Mouse (Mus musculus) urinary bladder, adult 18-20 months (tissue): ENCODE data around the gene Gtf3c1.

Experiments
- DNase-seq, 2 experiments: peaks; one replicate each; pipeline ENCODE4 v3.0.0; 2022; ENCODE audit warnings: low spot score in 2 of 2, mixed read lengths in 2 of 2

Gene Gtf3c1

GRCm38 (mm10) chr7:125620077-125620476, 87.5 kb downstream of the Gtf3c1 start:
- DNase-seq, result no peak

DNA sequence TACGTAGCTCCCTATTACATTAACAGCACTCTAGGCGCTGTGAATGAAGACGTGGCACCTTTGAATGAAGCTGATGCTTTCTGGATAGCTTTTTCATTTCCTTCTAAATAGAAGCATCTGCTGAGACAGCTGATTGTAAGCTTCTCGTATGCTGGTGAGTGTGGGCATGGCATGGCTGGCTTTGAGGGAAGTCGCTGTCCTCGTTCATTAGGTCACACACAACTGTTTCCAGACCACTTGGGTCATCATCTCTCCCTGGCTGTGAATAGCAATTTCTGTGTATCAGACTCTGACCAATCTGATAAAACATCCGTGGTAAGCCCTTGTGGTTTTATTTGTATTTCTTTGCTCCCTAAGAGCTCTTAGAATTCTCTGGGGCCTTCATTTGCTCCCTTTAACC, 89.6 kb downstream of the Gtf3c1 start:
- DNase-seq, result no peak

DNA sequence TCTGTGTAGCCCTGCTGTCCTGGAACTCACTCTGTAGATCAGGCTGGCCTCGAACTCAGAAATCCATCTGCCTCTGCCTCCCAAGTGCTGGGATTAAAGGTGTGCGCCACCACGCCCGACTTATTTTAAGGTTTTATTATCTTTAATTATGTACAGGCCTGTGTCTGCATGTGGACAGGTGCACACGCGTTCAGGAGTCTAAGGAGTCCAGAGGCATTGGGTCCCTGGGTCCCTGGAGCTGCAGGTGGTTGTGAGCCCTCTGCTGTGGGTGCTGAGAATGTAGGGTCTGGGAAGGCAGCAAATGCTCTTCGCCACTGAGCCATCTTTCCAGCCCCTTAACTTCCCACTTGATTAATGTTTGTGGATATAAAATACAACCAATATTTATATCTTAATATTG, 92.1 kb downstream of the Gtf3c1 start:
- DNase-seq, result no peak

DNA sequence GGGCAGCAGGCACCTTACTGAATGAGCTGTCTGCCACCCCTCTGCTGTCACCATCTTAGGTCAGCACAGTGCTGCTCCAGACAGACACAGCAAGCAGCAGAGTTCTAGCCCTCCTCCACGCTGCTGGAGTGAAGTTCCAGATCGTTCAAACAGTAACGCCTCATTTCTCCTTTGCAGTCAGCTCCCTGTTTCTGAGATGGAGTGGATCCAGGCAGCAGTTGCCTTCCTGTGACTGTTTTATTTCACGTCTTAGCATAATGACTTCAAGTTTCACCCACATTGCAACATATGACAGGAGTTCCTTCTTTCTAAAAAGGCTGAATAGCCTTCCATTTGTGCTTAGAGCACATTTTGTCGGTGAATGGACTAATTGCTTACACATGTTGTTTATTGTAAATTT, 94.0 kb downstream of the Gtf3c1 start:
- no peak for DNase-seq

- no peak for DNase-seq
Measured at GRCm38 (mm10) chr7:125608183-125608688, 99.3 kb downstream of the Gtf3c1 start.

GRCm38 (mm10) chr7:125607384-125608182, 100.0 kb downstream of the Gtf3c1 start:
- no peak for DNase-seq

GRCm38 (mm10) chr7:125606265-125607164, 101.1 kb downstream of the Gtf3c1 start:
- DNase-seq, result no peak

GRCm38 (mm10) chr7:125605725-125606139, 101.8 kb downstream of the Gtf3c1 start:
- no peak for DNase-seq

DNA sequence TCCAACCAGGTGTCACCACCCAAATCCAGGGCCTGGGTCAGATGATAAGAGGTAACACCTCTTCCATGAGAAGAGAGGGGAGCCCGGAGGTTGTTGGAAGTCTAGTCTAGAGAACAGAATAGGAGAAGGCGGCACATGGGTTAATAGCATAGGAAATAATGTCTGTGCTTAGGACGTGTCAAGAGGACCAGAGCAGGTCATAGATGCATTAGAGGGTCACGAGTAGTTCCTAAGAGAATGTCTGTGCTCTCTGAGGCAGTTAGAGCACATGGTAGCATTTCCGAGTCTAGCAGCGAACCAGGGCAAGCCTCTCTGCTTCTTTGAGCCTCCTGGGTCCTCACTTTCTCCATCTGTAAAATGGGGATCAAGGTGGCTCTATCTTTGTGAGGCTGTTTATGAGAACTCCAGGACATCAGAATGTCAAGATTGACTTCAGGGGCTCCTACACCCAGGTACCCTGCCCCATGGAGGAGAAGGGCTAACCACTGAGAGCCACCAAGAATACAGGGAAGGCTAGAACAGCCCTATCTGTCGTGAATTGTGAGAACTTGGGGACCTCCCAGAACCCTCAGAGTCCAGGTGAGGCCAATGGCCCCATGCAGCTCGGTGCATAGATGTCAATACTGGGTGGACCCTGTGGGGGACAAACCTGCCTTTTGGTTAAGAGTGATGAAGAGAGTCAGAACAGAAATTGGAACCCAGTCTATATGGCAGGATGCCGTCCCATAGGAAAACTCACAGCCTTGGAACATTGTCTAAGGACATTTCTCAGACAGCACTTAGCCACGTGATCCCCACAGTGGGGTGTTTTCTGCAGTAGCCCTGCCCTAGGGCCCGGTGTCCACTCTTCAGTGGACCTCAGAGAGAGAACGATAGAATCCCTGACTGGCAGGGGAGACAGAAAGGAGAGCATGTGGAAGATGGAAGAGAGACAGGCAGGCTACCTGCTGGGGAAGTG, 102.9 kb downstream of the Gtf3c1 start:
- no peak for DNase-seq

DNA sequence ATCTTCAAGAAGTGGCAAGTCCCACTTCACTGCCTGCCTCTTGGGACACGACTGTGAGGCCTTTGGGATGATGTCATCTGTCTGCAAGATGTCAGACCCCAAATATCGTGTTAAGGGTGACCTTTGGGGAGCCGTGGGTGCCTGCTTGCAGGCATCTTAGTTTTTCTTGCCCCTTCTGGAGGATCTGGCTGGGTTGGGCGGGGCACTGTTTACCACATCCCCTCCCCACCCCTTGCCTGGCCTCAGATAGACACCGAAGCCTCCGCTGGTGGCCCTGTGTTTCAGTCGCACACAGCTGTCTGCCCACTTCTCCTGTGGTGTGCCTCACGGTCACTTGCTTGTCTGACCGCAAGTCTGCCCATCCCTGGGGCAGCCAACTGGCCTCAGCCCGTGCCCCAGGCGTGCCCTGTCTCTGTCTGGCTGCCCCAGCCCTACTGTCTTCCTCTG, 104.4 kb downstream of the Gtf3c1 start, which contains the start of gene Il21r:
TSS of gene Il21r (plus strand) at position 245 of the 447 bp plus-strand sequence.
- DNase-seq, result no peak

- DNase-seq, result no peak
Measured at GRCm38 (mm10) chr7:125601821-125602448, 105.6 kb downstream of the Gtf3c1 start.

DNA sequence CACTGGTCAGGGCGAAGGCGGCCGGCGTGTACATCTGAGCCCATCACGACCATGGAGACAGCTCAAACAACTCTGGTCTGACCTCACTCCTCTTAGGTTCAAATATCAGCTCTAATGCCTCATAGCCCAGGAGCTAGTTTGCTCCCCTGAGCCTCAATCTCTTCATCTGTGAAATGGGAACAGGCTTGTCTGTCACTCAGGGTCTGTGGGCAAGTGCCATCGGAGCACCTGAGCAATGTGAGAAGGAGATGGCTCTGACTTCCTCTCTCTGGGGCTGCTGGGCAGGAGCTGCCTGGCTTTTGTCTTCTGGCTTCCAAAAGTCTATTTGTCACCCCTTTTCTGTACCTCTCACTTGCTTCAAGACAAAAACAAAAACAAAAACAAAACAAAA, 106.3 kb downstream of the Gtf3c1 start:
- no peak for DNase-seq

GRCm38 (mm10) chr7:125600612-125601279, 106.8 kb downstream of the Gtf3c1 start:
- no peak for DNase-seq

- no peak for DNase-seq
Measured at GRCm38 (mm10) chr7:125600136-125600535, 107.4 kb downstream of the Gtf3c1 start.

DNA sequence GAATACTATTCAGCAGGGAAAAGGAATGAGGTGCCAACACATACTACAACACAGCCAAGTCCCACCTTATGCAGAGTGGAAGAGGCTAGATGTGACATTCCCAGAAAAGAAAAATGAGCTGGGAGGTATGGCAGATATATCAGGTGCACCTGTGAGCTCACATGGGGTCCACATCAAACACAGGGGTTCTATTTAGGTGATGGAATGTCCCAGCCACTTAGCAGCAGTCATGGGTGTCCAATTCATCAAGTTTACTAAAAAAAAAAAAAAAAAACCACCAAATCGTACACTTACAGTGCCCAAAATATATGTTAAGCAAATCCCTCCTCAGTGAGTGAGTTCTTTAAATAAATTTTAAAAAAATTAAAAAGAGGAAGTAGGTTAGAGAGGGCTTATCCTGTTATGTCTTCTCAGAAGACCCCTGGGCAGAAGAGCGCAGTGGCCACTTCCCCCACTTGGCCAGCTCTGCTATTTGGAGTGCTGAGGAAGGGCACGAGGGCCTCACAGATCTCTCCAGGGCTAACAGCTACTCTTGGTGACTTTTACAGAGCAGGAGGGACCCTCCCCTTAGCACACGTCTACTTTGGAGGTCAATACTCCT, 108.1 kb downstream of the Gtf3c1 start:
- no peak for DNase-seq

- no peak for DNase-seq
Measured at GRCm38 (mm10) chr7:125597516-125598347, 109.8 kb downstream of the Gtf3c1 start.

- no peak for DNase-seq
Measured at GRCm38 (mm10) chr7:125597083-125597482, 110.5 kb downstream of the Gtf3c1 start.

GRCm38 (mm10) chr7:125596406-125596805, 111.2 kb downstream of the Gtf3c1 start:
- DNase-seq, result no peak

DNA sequence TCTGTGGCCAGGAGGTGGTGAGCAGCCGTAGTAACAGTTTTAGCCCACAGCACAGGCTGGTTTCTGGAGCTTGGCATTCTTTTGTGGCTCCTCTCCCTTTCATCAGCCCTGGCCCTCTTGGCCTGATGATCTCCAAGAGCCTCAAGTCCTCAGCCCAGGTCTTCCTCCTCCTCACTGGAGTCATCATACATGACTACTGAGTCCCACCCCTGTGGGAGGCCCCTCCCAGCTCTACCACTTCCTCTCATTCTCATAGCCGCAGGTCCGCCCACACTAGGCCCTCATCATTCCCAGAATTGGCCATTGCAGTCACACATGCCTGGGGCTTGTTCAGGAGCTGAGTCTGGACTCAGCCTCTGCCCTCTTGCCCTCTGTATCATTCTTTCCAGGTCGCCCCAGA, 113.7 kb downstream of the Gtf3c1 start:
- DNase-seq, result no peak
